Mouse (Mus musculus) gastrocnemius, adult 2 months (tissue): ENCODE data around the gene Syt9. TPM values are rescaled to one million over a fixed set of nuclear protein-coding genes. Genes with fewer than 3 reads are reported as not detected.

Source experiments
- DNase-seq: peaks from one replicate; pipeline ENCODE4 v3.0.0; 2022
- H3K27ac ChIP-seq: fragments of 200-600 bp; 2 replicates; pipeline ENCODE4 v1.8.1; 2022; ENCODE audit warnings: mild to moderate bottlenecking
- H3K4me3 ChIP-seq: fragments of 200-600 bp; 2 replicates; pipeline ENCODE4 v1.8.1; 2022; ENCODE audit warnings: mild to moderate bottlenecking, moderate library complexity
- CTCF ChIP-seq: fragments of 200-600 bp; IDR thresholded peaks from 2 replicates; pipeline ENCODE4 v1.8.1; 2022; ENCODE audit warnings: antibody characterized with exemption, mild to moderate bottlenecking, moderate library complexity
- intact Hi-C: fragments of 180-260 bp; cut with DNase I; formaldehyde crosslinking; loops from one replicate; pipeline ENCODE4 v1.15.1; 2025
- long read RNA-seq, 2 experiments: library from polyadenylated mRNA; stranded (forward); transcript quantifications; one replicate each; pipeline ENCODE4 v2.0.0; 2021
- total RNA-seq, 2 experiments: library from RNA; stranded (reverse); gene quantifications; 2 replicates each; pipeline ENCODE4 v1.2.3; 2021

The Syt9 gene
- total RNA-seq, result under 1 TPM; 0.33 to 0.38 TPM
- long read RNA-seq, experiment 1, result 0 reads
- long read RNA-seq, experiment 2, partial matches to known transcripts, result 0 of 1 reads
- long read RNA-seq, experiment 2, other reads (novel, unspliced or antisense), result 1 of 1 reads

DNA sequence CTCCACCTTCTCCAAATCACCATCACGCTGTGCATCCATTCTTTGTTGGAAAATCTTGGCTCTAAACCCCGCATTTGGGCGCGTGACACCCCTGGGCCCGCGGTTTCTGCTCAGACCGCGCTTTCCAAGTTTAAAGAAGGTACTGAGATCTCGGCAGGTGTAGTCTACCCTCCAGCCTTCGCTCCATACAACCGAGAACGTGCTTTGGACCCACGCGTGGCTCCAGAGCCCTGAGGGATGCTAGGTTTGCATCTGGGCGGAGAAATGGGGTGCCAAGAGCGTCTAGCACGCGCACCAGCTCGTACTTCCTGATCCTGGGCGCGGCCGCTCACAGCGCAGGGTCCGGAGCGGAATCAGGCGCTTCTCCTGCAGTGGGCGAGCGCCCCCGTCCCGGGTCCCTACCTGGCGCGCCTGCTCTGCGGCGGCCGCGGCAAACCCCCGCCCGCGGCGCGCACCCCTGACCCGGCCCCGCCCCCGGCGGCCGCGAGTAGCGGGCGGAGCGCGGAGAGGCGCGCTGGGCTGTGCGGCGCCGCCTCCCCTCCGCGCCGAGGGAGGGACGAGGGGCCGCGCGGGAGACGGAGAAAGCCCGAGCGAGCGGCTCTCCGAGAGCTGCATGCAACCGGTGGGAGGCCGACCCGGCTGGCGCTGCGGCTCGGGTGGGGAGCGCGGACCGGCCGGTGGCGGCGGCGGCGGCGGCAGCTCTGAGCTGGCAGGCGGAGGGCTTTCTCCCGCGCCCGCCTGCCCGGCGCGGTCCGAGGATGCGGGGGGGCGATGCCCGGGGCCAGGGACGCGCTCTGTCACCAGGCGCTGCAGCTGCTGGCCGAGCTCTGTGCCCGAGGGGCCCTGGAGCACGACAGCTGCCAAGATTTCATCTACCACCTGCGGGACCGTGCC lies at the start of gene Syt9:
Gene Syt9, plus strand, starts transcription at position 497 of the 894 bp plus-strand sequence.
- no peak for TF ChIP-seq CTCF
- H3K27ac ChIP-seq, result no peak within 1 kb of the TSS
- intact Hi-C loops, result no loop called here
- peak; percentile 52 for DNase-seq
- H3K4me3 ChIP-seq, result peak within 1 kb of the TSS; percentile 81

GRCm38 (mm10) chr7:107339013-107339412 lies 31.5 kb upstream of the Syt9 start:
- Histone ChIP-seq H3K4me3 (no peak overlapping the region), H3K27ac (no peak overlapping the region)
- TF ChIP-seq CTCF, result no peak
- no peak for DNase-seq
- intact Hi-C loops, result no loop called here

DNA sequence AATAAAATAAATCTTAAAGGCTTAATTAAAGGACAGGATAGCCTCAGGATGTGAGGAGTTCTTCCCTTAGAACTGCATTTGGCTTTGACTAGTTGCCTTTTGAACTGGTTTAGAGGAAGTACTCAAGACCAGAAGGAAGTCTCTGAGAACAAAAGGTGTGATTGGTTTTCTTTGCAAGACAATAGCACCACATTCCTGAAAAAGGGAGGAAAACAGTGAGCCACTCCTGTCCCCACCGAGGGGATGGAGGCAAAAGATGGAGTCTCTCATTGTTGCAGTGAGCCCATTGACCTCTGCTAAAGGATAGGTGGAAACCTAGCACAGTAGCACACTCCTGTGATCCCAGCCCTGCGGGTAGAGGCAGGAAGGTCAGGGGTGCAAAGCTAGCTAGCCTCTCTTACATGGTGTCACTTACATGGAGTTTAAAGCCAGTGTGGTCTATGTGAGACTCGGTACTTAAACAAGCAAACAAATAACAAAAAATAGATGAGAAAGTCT lies 30.9 kb upstream of the Syt9 start:
- no peak for TF ChIP-seq CTCF
- DNase-seq, result no peak
- H3K4me3 ChIP-seq, result no peak overlapping the region
- intact Hi-C loops, result no loop called here
- H3K27ac ChIP-seq, result no peak overlapping the region

DNA sequence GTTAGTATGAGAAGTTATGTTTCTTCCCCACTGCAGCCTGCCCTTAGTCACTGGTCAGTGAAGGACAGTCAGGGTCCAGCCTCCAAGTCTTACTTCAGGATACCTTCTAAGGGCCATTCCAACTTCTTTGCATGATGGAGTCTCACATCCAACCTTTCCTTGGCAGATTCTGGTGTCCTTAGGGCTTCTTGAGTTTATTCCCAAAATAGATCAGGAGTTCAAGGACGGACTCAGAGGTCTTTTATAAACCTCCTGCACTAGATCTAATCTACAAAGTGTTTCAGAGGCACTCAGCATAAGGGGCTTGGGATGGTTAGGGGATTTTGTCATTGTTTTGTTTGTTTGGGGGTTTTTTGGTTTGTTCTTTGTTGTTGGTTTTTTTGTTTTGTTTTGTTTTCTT lies 30.3 kb upstream of the Syt9 start:
- no peak for TF ChIP-seq CTCF
- DNase-seq, result no peak
- H3K4me3 ChIP-seq, result no peak overlapping the region
- no peak overlapping the region for H3K27ac ChIP-seq
- intact Hi-C loops, result no loop called here

- Histone ChIP-seq H3K4me3 (no peak overlapping the region), H3K27ac (no peak overlapping the region)
- TF ChIP-seq CTCF, result no peak
- intact Hi-C loops, result no loop called here
- DNase-seq, result no peak
These were observed 28.9 kb upstream of the Syt9 start for GRCm38 (mm10) chr7:107341519-107342190.

DNA sequence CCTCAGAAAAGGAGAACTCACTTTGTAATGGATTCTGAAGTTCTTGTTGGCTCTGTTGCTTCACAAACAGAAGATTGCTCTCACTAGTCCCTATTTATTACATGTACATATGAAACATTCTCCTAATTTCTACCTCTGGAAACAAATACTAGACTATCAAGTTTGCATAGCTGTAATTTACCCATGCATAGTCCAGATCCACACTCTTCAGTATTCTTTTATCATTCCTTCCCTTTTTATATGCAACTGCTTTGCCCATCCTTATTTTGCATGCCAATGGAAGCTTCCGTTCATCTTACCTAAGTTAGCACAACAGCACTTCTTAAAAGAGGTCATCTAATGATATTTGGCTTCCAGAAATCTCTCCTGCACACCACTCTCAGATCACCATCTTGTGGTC lies 21.3 kb upstream of the Syt9 start:
- no peak overlapping the region for H3K27ac ChIP-seq
- DNase-seq, result no peak
- TF ChIP-seq CTCF, result no peak
- intact Hi-C loops, result no loop called here
- H3K4me3 ChIP-seq, result no peak overlapping the region

DNA sequence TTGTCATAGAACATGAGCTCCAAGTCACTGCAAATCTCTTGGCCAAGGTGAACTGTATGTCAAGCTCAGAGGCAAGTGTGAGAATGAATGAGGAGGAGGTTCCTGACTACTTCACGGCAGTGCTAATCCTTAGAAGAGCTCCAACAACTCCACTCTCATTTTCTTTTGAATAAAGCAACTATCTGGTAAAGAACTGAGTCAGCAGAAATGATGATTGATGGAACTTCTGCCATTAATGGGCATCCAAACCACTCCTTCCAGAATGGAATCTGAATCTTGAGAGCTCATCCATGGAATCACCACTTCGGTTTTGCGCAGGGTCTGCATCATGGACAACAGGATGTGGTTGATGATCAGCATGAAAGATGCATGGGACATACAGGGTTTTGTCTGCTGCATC lies 8.4 kb upstream of the Syt9 start:
- no peak for TF ChIP-seq CTCF
- Histone ChIP-seq H3K4me3 (no peak overlapping the region), H3K27ac (no peak overlapping the region)
- intact Hi-C loops, result no loop called here
- no peak for DNase-seq

GRCm38 (mm10) chr7:107362634-107363033 lies 7.9 kb upstream of the Syt9 start:
- Histone ChIP-seq H3K4me3 (no peak overlapping the region), H3K27ac (no peak overlapping the region)
- DNase-seq, result no peak
- intact Hi-C loops, result no loop called here
- no peak for TF ChIP-seq CTCF

DNA sequence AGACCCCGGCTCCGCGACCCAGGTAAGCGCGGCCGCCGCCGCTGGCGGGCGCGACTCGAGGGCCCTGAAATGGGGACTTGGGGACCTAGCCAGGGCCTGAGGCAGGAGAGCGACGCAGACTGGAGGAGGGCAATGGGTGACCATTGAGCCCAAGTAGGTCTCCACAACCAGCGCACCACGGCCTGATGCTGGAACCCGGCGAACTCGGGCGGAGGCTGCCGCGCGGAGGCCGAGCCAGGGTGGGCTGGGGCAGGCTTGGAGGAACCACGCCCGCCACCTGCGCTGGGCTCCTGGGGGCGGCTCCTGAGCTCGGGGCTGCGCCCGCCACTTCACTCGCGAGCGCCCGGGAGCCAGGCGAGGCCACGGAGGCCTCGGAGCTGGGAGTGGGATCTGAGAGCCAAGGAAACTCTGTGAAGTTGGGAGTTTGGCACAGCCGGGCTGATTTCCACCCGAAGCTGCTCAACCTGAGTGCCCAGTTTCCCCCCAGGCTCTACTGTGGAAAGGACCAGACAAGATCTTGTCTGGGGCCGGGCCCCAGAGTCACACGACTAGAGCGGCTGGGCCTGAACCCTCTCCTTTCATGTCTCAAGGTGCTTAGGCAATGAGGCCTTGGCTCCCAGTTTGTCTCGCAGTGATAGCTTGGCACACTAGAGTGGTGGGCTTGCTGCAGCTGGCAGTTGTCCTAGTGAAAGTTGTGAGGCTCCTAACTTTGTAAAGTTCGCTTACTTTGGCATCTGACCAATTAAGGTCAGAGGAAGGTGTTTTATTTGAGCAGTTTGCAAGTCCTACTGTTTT lies 795 bp downstream of the Syt9 start:
- DNase-seq, result no peak

DNA sequence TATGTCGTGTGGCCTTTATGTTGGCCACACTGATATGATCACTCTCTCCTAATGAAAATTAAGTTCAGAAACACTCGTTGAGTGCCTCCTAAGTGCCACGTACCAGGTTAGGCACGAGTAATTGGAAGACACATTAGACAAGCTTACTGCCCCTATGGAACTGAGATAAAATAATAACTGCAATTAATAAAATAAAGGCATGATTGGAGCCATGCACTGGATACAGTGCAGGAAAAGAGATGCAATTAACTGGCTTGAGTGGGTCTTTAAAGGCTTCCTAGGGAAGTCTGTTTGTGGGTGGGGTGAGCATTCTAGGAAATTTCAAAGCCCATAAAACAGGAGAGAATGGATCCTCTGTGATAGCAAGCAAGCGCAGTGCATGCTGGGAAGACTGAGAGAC lies 10.0 kb downstream of the Syt9 start:
- no peak for DNase-seq
- no peak for TF ChIP-seq CTCF
- intact Hi-C loops, result no loop called here
- Histone ChIP-seq H3K27ac (no peak overlapping the region), H3K4me3 (no peak overlapping the region)

More for the DNA sequence above, 795 bp downstream of the Syt9 start:
- no peak overlapping the region for H3K27ac ChIP-seq
- no peak for TF ChIP-seq CTCF
- H3K4me3 ChIP-seq, result peak overlapping the region; percentile 81
- intact Hi-C loops, result no loop called here

DNA sequence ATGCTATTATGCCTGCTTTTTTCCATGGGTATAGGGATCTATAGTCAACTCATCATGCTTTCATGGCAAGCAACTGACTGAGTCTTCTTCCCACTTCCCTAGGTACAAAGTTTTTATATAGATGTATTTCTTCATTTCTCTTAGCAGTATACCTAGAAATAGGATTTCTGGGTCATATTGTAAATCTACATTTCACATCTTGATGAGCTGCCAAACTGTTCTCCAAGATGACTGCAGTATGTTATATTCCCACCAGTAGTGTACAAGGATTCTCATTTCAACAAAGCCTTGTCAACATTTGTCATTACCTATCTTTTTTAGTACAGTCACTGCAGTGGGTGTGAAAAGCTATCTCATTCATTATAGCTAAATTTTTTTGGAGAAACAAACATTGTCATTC lies 19.1 kb downstream of the Syt9 start:
- TF ChIP-seq CTCF, result no peak
- DNase-seq, result no peak
- Histone ChIP-seq H3K27ac (no peak overlapping the region), H3K4me3 (no peak overlapping the region)
- intact Hi-C loops, result loop anchor here (2.0 kb wide), 1 partner anchor 21 kb away; no protein-coding TSS in a partner anchor

DNA sequence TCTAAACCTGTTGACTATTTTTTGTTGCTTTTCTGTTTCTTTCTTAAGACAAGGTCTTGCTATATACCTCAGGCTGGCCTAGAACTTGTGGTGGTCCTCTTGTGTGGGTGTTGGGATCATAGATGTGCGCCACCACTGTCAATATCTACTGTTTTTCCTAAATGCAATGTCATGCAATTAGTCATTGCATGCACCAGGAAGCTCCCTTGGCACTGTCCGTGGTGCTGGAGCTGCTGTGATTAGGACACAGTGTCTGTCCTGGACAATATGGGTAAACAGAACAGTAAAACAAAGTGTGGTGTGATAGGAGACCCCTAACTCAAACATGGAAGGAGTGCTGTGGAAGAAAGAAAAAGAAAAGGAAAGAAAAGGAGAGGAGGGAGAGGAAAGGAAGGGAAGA lies 22.2 kb downstream of the Syt9 start:
- H3K27ac ChIP-seq, result no peak overlapping the region
- intact Hi-C loops, result no loop called here
- H3K4me3 ChIP-seq, result no peak overlapping the region
- no peak for DNase-seq
- no peak for TF ChIP-seq CTCF
